Mouse (Mus musculus) cortical plate, adult 2 months (tissue): ENCODE results near the gene Arhgap5.

Source experiments
- CTCF ChIP-seq: fragments of 200-500 bp; IDR thresholded peaks from 2 replicates; pipeline ENCODE4 v1.5.1; 2011; ENCODE audit warnings: mild to moderate bottlenecking, control low read depth, low read length; ENCODE audit not compliant: insufficient read depth; ENCODE audit errors: extremely low read depth
- POLR2A ChIP-seq: fragments of 200-500 bp; IDR thresholded peaks from 2 replicates; pipeline ENCODE4 v1.6.1; 2011; ENCODE audit warnings: mild to moderate bottlenecking, low read length, control low read depth; ENCODE audit not compliant: insufficient read depth; ENCODE audit errors: extremely low read depth

DNA sequence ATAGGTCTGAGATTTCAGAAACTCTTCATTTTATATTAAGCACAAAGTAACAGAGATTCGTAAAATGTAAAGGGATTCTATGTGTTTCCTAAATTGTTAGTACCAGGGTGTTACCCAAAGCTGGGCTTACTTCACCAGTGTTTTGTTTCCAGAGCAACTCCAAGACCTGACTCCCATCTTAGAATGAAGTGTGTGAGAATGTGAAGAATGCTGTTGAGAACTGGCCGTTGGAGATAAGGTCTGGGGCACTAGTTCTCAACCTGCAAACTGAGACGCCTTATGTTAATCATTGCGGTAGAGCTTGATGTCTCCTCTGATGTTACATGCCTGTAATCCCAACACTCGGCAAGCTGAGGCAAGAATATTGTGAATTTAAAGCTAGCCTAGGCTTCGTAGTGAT is 24.4 kb upstream of the Arhgap5 start:
- no peak for TF ChIP-seq CTCF
- TF ChIP-seq POLR2A, result no peak
